10 mouse cellular contexts compared by ENCODE assay signal in genomic region chr1:91533483-91533882, GRCm38 (mm10). TPM values are rescaled to one million over a fixed set of nuclear protein-coding genes. Genes with fewer than 3 reads are reported as not detected.
DNase-seq lines count a peak whose midpoint lies in the region; ATAC-seq and TF ChIP-seq lines count a peak whose summit lies in the region.
"Had no signal": no experiment of that assay in that cellular context is flagged by ENCODE, and none has a peak within 500 bp of the region (broad histone marks: within the 10 kb centered on the region; RNA-seq: fewer than 3 reads in every experiment).

No protein-coding gene starts in this region.

- no peak for TF ChIP-seq CTCF in ES-Bruce4 (IDR thresholded peaks at IDR 0.05; ENCODE audit: low read depth, low read length)

- TF ChIP-seq POLR2A in ES-Bruce4 (IDR thresholded peaks at IDR 0.05; ENCODE audit: insufficient read depth, low read length): no peak

- peak; percentile 93 for ATAC-seq in erythroid progenitor cell, adult 5-6 weeks (replicated peaks; ENCODE audit: low FRiP score, poor library complexity, severe bottlenecking)
- ATAC-seq in megakaryocyte, adult 5-6 weeks (ENCODE audit: poor library complexity, severe bottlenecking): peak; percentile 54

- peak overlapping the region; percentile 20 for H3K9ac ChIP-seq in ES-Bruce4 (ENCODE audit: low read depth, poor library complexity, severe bottlenecking)

- no peaks in the 10 kb centered on the region for H3K36me3 ChIP-seq in ES-Bruce4 (ENCODE audit: control insufficient read depth, insufficient read depth, low read length, poor library complexity, severe bottlenecking)

- no peaks in the 10 kb centered on the region for H3K27me3 ChIP-seq in ES-Bruce4 (ENCODE audit: control insufficient read depth, insufficient read depth, low read length, poor library complexity, severe bottlenecking)

- H3K27ac ChIP-seq in ES-Bruce4 (ENCODE audit: insufficient read depth, low read length): peak overlapping the region; percentile 3; the same call in 1 of the 2 replicates
- H3K27ac ChIP-seq: heart, adult 2 months had no signal

- H3K4me3 ChIP-seq in ES-Bruce4 (ENCODE audit: low read depth, low read length): 0 out of 2 replicates have a peak overlapping the region, but pooled peaks have one; percentile 22
- H3K4me3 ChIP-seq: heart, adult 2 months had no signal

- DNase-seq in 3T3-L1 (ENCODE audit: low read depth, low spot score): peak; percentile 9
- DNase-seq in left cerebral cortex, adult 11 months (ENCODE audit: low spot score): no peak
- DNase-seq in urinary bladder, adult 2 months (ENCODE audit: low spot score): no peak
- DNase-seq in right cerebral cortex, adult 18-20 months: no peak
- no peak for DNase-seq in ovary, postnatal 14 days (ENCODE audit: low spot score)
- DNase-seq: kidney, postnatal 14 days had no signal

- no peak for TF ChIP-seq EP300 in ES-Bruce4 (IDR thresholded peaks at IDR 0.05; ENCODE audit: insufficient read depth, low read depth, low read length)

- peaks cover 5% of the 10 kb centered on the region for H3K4me1 ChIP-seq in ES-Bruce4 (ENCODE audit: control insufficient read depth, insufficient read depth, low read length)

- H3K9me3 ChIP-seq in ES-Bruce4 (replicated peaks; ENCODE audit: control insufficient read depth, insufficient read depth, low read length, poor library complexity, severe bottlenecking): no peaks in the 10 kb centered on the region

RNA-seq across cellular contexts. Expression of gene Asb1, which starts 6.9 kb away (rescaled TPM):
- polyA plus RNA-seq in ES-Bruce4 (2011; ENCODE audit: insufficient read depth, insufficient read length, low read depth, missing spikeins): 9.5 and 10.6 TPM in 2 replicates
- total RNA-seq in erythroid progenitor cell, adult 5-6 weeks (2015; ENCODE audit: low replicate concordance): 68.7 and 97.7 TPM in 2 replicates
- total RNA-seq in erythroid progenitor cell, adult 5-6 weeks (2017; ENCODE audit: low replicate concordance): 126 and 169 TPM in 2 replicates
- 3.7 and 4.1 TPM in 2 replicates for total RNA-seq in megakaryocyte, adult 5-6 weeks (2015)
- 5.9 and 11.7 TPM in 2 replicates for total RNA-seq in megakaryocyte, adult 5-6 weeks (2017)
- 10.6 and 11.3 TPM in 2 replicates for polyA plus RNA-seq in urinary bladder, adult 2 months (2012; rRNA removed)

RNA-seq across cellular contexts. Expression of gene Traf3ip1, which starts 39.0 kb away (rescaled TPM):
- 12.1 and 15.7 TPM in 2 replicates for polyA plus RNA-seq in ES-Bruce4 (2011; ENCODE audit: insufficient read depth, insufficient read length, low read depth, missing spikeins)
- total RNA-seq in erythroid progenitor cell, adult 5-6 weeks (2015; ENCODE audit: low replicate concordance): 0.84 and 3.6 TPM in 2 replicates
- 2.0 and 6.9 TPM in 2 replicates for total RNA-seq in erythroid progenitor cell, adult 5-6 weeks (2017; ENCODE audit: low replicate concordance)
- total RNA-seq in megakaryocyte, adult 5-6 weeks (2015): 1.8 and 2.5 TPM in 2 replicates
- 2.4 and 2.9 TPM in 2 replicates for total RNA-seq in megakaryocyte, adult 5-6 weeks (2017)
- polyA plus RNA-seq in urinary bladder, adult 2 months (2012; rRNA removed): 11.7 and 12.0 TPM in 2 replicates

Comparison
In these comparisons a context has a peak if more than half of its experiments do, and no peak if none do; other contexts are left out.
1. RNA of gene Asb1, which starts 6.9 kb away (total RNA-seq): 68.7 to 169 TPM in erythroid progenitor cell, adult 5-6 weeks; 3.7 to 11.7 TPM in megakaryocyte, adult 5-6 weeks; every median in the first group is over 4 times any median in the second.